Mouse (Mus musculus) ZHBTc4 (cell line): Measurements from ENCODE around the gene Cnot3.
"Not testable (repeated sequence)": the region's sequence is repeated elsewhere in the genome, so short reads cannot be mapped to it uniquely, and the experiment has no call there.

Experiments used
- DNase-seq: peaks from one replicate; pipeline ENCODE4 v3.0.0-alpha.2; 2011; ENCODE audit warnings: low read depth, low spot score

Gene Cnot3

GRCm38 (mm10) chr7:3644672-3645487 is at the start of gene Cnot3:
Gene Cnot3, plus strand, starts transcription at chr7:3645268.
- DNase-seq, result peak; percentile 100

- DNase-seq, result not testable (repeated sequence)
Measured at GRCm38 (mm10) chr7:3597755-3598154, 47.3 kb upstream of the Cnot3 start.

- peak; percentile 93 for DNase-seq
Measured at GRCm38 (mm10) chr7:3601119-3601518, 43.9 kb upstream of the Cnot3 start.

GRCm38 (mm10) chr7:3606798-3607197 is 38.3 kb upstream of the Cnot3 start:
- peak; percentile 92 for DNase-seq

GRCm38 (mm10) chr7:3607391-3607790 is 37.7 kb upstream of the Cnot3 start:
- DNase-seq, result peak; percentile 17

GRCm38 (mm10) chr7:3608668-3609067 is 36.4 kb upstream of the Cnot3 start:
- no peak for DNase-seq

GRCm38 (mm10) chr7:3609082-3609481 is 36.0 kb upstream of the Cnot3 start:
- DNase-seq, result no peak

GRCm38 (mm10) chr7:3610437-3610836 is 34.6 kb upstream of the Cnot3 start:
- DNase-seq, result no peak

GRCm38 (mm10) chr7:3611006-3611405 is 34.1 kb upstream of the Cnot3 start:
- peak; percentile 40 for DNase-seq

- DNase-seq, result no peak
Measured at GRCm38 (mm10) chr7:3614021-3614420, 31.0 kb upstream of the Cnot3 start.

- no peak for DNase-seq
Measured at GRCm38 (mm10) chr7:3616057-3616388, 29.0 kb upstream of the Cnot3 start, which contains the start of gene Oscar. Gene Oscar, minus strand, starts transcription at chr7:3616157.

GRCm38 (mm10) chr7:3616389-3617241 is 28.5 kb upstream of the Cnot3 start:
- DNase-seq, result no peak

GRCm38 (mm10) chr7:3617242-3617995 is 27.6 kb upstream of the Cnot3 start, which contains the start of gene Ndufa3:
Gene Ndufa3, plus strand, starts transcription at chr7:3617373.
- peak; percentile 98 for DNase-seq

GRCm38 (mm10) chr7:3629030-3629429 is 16.0 kb upstream of the Cnot3 start:
- DNase-seq, result no peak

GRCm38 (mm10) chr7:3629543-3630477 is 15.3 kb upstream of the Cnot3 start, which contains the start of the genes Tfpt and Prpf31:
Gene Tfpt, minus strand, starts transcription at chr7:3629929.
Gene Prpf31, plus strand, starts transcription at chr7:3629985.
- DNase-seq, result peak; percentile 98

- DNase-seq, result no peak
Measured at GRCm38 (mm10) chr7:3630478-3630815, 14.6 kb upstream of the Cnot3 start.

GRCm38 (mm10) chr7:3643412-3643811 is 1.7 kb upstream of the Cnot3 start:
- no peak for DNase-seq

GRCm38 (mm10) chr7:3643843-3644242 is 1.2 kb upstream of the Cnot3 start:
- no peak for DNase-seq

- DNase-seq, result no peak
Measured at GRCm38 (mm10) chr7:3644348-3644671, 758 bp upstream of the Cnot3 start.

- DNase-seq, result no peak
Measured at GRCm38 (mm10) chr7:3645488-3646025, 489 bp downstream of the Cnot3 start.

GRCm38 (mm10) chr7:3646188-3646587 is 1.1 kb downstream of the Cnot3 start:
- no peak for DNase-seq
